Mouse (Mus musculus): ENCODE measurements around the gene Ttc17.

Gene Ttc17

GRCm38 (mm10) chr2:94289659-94290058 is 116.8 kb downstream of the Ttc17 start:
- DNase-seq = no peak

GRCm38 (mm10) chr2:94289169-94289568 is 117.3 kb downstream of the Ttc17 start:
- no peak for DNase-seq

DNA sequence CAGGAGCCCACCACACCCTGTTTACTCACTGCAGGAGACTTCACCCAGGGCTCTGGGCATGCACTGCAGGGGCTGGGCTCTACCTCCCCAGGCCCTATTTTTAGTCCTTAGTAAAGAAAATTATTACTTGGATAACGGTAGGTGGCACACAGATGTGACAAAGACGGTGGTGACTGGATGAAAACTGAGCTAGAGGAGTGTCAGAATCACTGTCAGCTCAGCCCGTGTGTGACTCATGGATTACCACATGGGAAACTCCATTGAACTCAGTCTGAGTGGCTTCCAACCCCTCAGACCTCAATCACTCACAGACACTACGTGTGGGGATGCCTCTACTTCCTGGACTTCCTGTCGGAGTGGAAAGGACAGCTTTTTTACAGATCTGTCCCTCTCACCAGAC is 118.4 kb downstream of the Ttc17 start:
- DNase-seq = no peak

GRCm38 (mm10) chr2:94287435-94287834 is 119.1 kb downstream of the Ttc17 start:
- no peak for DNase-seq

DNA sequence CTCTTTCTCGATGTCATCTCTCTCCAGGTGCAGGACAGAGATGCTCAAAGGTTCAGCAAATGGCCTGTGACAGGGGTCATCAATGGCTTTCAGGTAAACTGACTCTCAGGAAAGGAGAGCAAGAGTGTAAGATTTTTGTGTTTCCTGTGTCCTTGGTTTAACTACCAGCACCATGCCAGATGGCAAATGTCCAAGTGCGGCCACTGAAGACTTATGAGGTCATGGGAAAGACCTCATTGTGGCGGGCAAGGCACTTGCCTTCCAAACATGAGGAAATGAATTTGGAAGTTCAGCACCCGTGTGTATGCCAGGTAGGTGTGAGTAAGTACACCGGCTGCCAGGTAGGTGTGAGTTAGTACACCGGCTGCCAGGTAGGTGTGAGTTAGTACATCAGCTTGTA is 123.0 kb downstream of the Ttc17 start:
- no peak for DNase-seq

DNA sequence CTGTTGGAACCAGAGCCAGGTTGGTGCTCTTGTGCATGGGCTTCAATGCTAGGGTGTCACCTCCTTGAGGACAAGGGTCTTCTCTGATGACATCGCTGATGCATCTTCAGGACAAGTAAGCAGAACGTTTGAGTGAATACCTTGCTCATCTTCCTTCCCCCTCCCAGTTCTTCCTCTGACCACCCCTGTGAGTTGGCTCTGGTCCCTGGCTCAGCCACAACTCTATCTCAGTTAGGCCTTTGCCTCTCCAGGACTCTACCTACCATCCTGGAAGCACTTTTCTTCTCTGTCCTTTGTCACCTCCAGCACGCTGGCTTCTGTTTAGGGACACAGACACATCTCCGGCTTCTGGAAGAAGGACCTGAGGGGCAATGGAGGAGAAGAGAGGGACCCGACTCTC is 126.9 kb downstream of the Ttc17 start:
- no peak for DNase-seq

GRCm38 (mm10) chr2:94276103-94276502 is 130.4 kb downstream of the Ttc17 start:
- DNase-seq = no peak

GRCm38 (mm10) chr2:94275658-94276057 is 130.8 kb downstream of the Ttc17 start:
- no peak for DNase-seq

DNA sequence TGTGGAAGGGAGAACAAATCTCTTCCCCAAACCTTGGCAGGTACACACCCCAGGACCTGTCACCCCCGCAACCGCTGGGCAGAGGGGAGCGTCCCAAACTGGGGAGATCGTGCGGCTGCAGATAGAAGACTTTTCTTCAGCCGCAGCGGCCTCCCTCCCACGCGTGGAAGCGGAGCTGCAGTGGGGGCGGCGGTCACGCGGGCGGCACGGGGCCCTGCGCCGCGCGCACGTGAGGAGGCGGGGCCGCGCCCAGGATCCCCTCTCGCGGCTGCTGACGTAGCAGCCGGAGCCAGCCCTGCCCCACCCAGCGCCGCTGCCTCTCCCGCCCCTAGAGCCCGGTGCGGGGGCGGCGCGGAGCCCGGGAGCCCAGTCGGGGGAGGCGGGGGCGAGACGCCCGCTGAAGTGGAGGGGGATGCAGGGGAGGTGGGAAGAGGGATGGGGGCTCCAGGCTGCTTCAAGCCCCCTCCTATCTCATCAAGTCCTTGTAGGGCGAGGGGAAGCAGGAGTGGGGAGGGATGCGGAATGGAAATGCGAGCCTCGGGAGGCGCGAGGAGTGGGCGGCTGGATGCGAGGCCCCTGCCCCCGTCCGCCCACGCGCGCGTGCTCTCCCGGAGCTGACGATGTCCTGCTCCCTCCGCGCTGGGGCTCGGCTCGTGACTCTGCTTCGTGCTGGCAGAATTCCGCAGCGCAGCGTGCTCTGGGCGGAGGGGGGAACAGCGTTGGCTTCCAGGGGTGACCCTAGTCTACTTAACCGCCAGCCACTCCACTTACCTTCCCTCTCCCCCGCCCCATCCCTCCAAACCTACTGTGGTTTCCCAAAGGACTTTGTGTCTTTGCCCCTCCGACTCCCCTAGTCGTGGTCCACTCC is 133.1 kb downstream of the Ttc17 start:
- DNase-seq = peak; percentile 82

- no peak for DNase-seq
These were observed 135.3 kb downstream of the Ttc17 start for GRCm38 (mm10) chr2:94271176-94271575.

- no peak for DNase-seq
These were observed 137.7 kb downstream of the Ttc17 start for GRCm38 (mm10) chr2:94268835-94269234.

DNA sequence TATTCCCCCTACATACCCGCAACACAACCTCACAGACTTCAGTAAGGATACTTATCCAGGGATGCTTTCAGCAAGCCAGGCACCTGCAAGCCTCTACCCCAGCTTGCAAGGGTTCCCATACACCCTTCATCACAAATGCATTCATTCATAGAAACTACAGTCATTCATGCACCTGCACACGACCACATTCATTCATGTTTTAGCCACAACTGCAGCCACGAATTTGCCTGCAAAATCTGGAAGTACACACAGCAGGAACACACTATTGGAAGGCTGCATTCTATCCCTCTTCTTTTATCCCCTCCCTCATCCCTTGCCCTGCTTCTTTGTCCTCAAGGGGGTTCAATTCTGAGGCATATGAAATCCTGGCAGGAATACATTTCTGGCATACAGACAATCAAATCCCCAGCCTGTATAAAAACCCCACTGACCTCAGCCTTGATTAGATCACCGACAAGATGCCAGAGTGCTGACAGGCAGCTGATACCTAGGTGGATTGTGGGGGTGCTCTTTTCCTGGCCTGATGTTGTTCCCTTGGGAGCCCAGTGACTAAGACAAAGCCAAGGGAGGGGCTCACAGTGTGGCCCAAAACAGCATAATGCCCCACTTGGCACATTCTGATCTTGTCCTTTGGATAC is 139.2 kb downstream of the Ttc17 start:
- no peak for DNase-seq

DNA sequence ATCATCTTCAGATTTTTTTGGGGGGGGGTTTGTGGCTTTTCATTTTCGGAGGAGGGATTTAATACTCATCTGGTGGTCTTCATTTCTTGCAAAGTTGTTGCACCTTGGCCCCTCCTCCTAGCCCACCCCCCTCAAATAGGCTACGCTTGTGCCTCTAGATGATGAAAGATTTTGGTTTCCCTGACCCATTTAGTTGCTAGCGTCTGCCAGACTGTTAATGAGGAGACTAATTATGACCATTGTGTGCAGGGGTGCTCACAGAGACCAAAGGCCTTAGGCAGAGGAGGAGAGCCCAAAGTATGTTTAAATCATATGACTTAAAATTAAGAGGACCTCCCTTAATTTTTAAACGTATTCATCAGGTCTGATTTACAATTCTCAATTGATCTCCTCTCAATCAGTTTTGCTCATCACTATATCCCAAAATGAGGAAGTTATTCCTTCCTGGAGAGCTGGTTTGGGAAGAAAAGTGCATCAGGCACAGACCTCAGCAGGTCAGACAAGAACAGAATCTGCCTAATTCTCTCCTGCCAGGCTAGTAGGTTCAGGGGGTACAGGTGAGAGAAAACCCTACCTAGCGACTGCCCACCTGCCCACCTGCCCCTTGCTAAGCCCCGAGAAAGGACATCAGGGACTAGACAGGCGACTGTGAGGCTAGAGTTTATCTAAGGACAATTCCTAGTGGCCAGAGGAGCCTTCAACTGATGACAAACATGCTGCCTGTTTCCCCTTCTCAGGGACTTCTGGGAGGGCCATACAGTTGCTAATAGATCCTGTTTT is 139.9 kb downstream of the Ttc17 start:
- no peak for DNase-seq

DNA sequence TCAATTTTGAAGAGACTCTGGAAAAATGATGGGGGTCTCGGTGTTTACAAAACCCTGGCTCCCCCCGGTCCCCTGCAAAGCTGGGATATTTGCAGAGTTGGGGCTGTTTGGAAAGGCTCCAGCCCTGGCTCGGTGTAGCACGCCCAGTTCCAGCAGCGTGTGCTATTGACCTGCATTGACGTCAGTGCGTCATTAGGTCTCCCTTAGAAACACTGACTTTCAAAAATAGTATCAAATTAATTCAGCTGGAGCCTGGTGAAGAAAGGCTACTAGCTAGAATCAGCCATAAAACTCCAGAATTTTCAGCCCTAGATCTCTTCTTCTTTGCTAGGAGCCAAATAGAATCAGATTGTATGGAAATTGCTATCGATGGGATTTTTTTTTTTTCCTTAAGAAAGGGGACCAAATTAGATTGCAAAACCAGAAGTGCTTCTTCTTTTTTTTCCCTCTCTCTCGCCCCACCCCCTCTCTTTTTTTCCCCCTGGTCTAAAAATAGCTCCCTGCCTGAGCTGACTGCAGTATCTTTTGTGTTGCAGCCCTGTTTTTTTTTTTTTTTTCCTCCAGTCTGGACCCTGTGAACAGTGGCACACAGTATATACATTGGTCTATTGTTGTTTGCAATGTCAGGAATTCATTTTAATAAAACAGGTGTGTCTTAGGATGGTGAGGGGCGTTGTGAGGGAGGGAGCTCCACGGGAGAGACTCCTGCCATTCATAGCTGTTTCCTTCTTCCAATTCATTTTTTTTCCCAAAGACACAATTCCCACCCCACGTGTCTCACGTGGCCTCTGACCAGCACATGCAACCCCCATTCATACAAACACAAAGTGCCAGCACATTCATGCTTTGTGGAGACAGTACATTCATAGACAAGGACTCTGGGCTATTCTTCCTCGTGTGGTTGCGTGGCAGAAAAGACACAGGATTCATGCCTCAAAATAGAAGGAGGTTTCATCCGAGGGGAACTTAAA is 141.0 kb downstream of the Ttc17 start:
- no peak for DNase-seq

- DNase-seq = no peak
These were observed 141.8 kb downstream of the Ttc17 start for GRCm38 (mm10) chr2:94264631-94265098.

- no peak for DNase-seq
These were observed 142.5 kb downstream of the Ttc17 start for GRCm38 (mm10) chr2:94264006-94264405.

DNA sequence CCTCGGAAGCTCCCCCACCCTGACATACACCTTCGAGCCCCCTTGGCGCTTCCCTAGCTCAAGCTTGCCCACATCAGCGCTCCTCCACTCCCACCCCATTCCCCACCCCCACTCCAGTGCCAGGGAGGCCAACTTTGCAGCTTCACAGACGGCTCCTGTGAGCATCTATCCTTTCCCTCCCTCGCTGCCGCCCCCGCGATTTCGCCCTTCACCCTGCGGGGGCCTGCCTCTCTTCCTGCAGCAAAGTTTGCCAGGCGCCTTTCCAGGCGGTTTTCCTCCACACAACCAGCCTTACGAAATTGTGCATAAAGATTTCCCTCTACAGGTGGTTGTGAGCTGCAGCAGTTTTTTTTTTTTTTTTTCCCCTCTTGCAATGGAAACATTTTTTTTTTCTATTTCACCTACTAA is 143.0 kb downstream of the Ttc17 start:
- no peak for DNase-seq

GRCm38 (mm10) chr2:94262917-94263529 is 143.5 kb downstream of the Ttc17 start:
- no peak for DNase-seq

DNA sequence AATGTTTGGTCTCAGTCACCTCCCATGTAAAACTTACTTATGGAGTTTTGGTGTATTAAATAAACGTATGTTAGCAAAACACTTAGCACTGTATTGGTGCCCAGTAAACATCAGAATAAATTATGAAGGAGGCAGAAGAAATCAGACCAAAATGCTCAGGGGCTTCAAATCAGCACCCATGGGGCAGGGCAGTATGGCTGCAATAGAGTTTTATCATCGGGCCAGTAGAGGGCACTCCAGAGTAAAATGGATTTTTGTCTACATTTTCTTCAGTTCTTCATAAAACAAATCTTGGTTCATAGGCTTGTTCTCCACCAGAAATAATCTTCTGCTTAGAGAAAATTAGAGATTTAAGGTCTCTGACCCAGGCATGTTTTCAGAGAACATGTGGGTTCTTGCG is 152.4 kb downstream of the Ttc17 start:
- peak; percentile 46 to 50 for DNase-seq
